Mouse (Mus musculus): Measurements from ENCODE around the gene Adgrg5.

Adgrg5 gene

GRCm38 (mm10) chr8:94923405-94923804 lies at the start of gene Adgrg5:
Gene Adgrg5 (plus strand): TSS chr8:94923694.
- peak; percentile 66 for DNase-seq (ENCODE audit: extremely low read depth, low read depth)

GRCm38 (mm10) chr8:94874358-94874757 lies 49.1 kb upstream of the Adgrg5 start:
- DNase-seq (ENCODE audit: extremely low read depth, low read depth): peak; percentile 50

GRCm38 (mm10) chr8:94875096-94875870 lies 48.2 kb upstream of the Adgrg5 start:
- no peak for DNase-seq (ENCODE audit: extremely low read depth, low read depth)

GRCm38 (mm10) chr8:94875871-94876150 lies 47.7 kb upstream of the Adgrg5 start:
- DNase-seq (ENCODE audit: extremely low read depth, low read depth): no peak

GRCm38 (mm10) chr8:94876197-94876730 lies 47.2 kb upstream of the Adgrg5 start, which contains the start of gene Dok4:
Gene Dok4 (minus strand): TSS chr8:94876330.
- peak; percentile 71 for DNase-seq (ENCODE audit: extremely low read depth, low read depth)

GRCm38 (mm10) chr8:94876820-94877219 lies 46.7 kb upstream of the Adgrg5 start:
- no peak for DNase-seq (ENCODE audit: extremely low read depth, low read depth)

GRCm38 (mm10) chr8:94880742-94881141 lies 42.8 kb upstream of the Adgrg5 start:
- DNase-seq (ENCODE audit: extremely low read depth, low read depth): no peak

GRCm38 (mm10) chr8:94888383-94889036 lies 35.0 kb upstream of the Adgrg5 start:
- DNase-seq (ENCODE audit: extremely low read depth, low read depth): no peak

- DNase-seq (ENCODE audit: extremely low read depth, low read depth): no peak
These were observed 30.6 kb upstream of the Adgrg5 start for GRCm38 (mm10) chr8:94892917-94893316.

GRCm38 (mm10) chr8:94899262-94899661 lies 24.2 kb upstream of the Adgrg5 start:
- DNase-seq (ENCODE audit: extremely low read depth, low read depth): no peak

- no peak for DNase-seq (ENCODE audit: extremely low read depth, low read depth)
These were observed 22.9 kb upstream of the Adgrg5 start for GRCm38 (mm10) chr8:94900617-94901016.

- DNase-seq (ENCODE audit: extremely low read depth, low read depth): no peak
These were observed 22.5 kb upstream of the Adgrg5 start for GRCm38 (mm10) chr8:94901031-94901430.

- DNase-seq (ENCODE audit: extremely low read depth, low read depth): no peak
These were observed 19.8 kb upstream of the Adgrg5 start for GRCm38 (mm10) chr8:94903709-94904108.

GRCm38 (mm10) chr8:94904450-94905175 lies 18.9 kb upstream of the Adgrg5 start:
- no peak for DNase-seq (ENCODE audit: extremely low read depth, low read depth)

GRCm38 (mm10) chr8:94907591-94908300 lies 15.7 kb upstream of the Adgrg5 start:
- DNase-seq (ENCODE audit: extremely low read depth, low read depth): no peak

GRCm38 (mm10) chr8:94908847-94909246 lies 14.6 kb upstream of the Adgrg5 start:
- peak; percentile 32 for DNase-seq (ENCODE audit: extremely low read depth, low read depth)

- DNase-seq (ENCODE audit: extremely low read depth, low read depth): no peak
These were observed 10.3 kb upstream of the Adgrg5 start for GRCm38 (mm10) chr8:94913061-94913660.

- DNase-seq (ENCODE audit: extremely low read depth, low read depth): no peak
These were observed 9.2 kb upstream of the Adgrg5 start for GRCm38 (mm10) chr8:94914256-94914655.

- no peak for DNase-seq (ENCODE audit: extremely low read depth, low read depth)
These were observed 8.8 kb upstream of the Adgrg5 start for GRCm38 (mm10) chr8:94914701-94915101.

- DNase-seq (ENCODE audit: extremely low read depth, low read depth): no peak
These were observed 7.1 kb upstream of the Adgrg5 start for GRCm38 (mm10) chr8:94916311-94916959.

GRCm38 (mm10) chr8:94916960-94917324 lies 6.6 kb upstream of the Adgrg5 start:
- no peak for DNase-seq (ENCODE audit: extremely low read depth, low read depth)

Data from MEL-GATA-1-ER (cell line).